Mouse (Mus musculus): ENCODE data around the gene Alk. TPM values are rescaled to one million over a fixed set of nuclear protein-coding genes. Genes with fewer than 3 reads are reported as not detected.

The Alk gene
- polyA plus RNA-seq, 1 experiment from 2014 or later: 0.77 TPM

GRCm38 (mm10) chr17:72579321-72579720 is 25.1 kb downstream of the Alk start:
- Histone ChIP-seq H3K4me2 (no peak overlapping the region), H3K4me1 (no peaks in the 10 kb centered on the region), H3K9ac (no peak overlapping the region), H3K4me3 (replicated peaks) (no peak overlapping the region), H3K27ac (no peak overlapping the region), H3K36me3 (replicated peaks) (no peaks in the 10 kb centered on the region), H3K9me3 (no peaks in the 10 kb centered on the region), H3K27me3 (no peaks in the 10 kb centered on the region)
- no peak for ATAC-seq (ENCODE audit: low FRiP score)
- WGBS: 80% methylated on average over 9 of the region's 9 CpGs

- Histone ChIP-seq H3K4me1 (no peaks in the 10 kb centered on the region; the same call in 1 of the 2 replicates), H3K27me3 (no peaks in the 10 kb centered on the region), H3K27ac (no peak overlapping the region), H3K9ac (no peak overlapping the region), H3K9me3 (no peaks in the 10 kb centered on the region), H3K36me3 (replicated peaks) (no peaks in the 10 kb centered on the region), H3K4me2 (no peak overlapping the region), H3K4me3 (replicated peaks) (no peak overlapping the region)
- ATAC-seq (ENCODE audit: low FRiP score): no peak
- 59% methylated on average over 2 of the region's 2 CpGs for WGBS
Measured at GRCm38 (mm10) chr17:72571379-72571778, 33.0 kb downstream of the Alk start.

- 81% methylated on average over 10 of the region's 10 CpGs for WGBS
- no peak overlapping the region for H3K4me2 ChIP-seq
- no peak for ATAC-seq (ENCODE audit: low FRiP score)
Measured at GRCm38 (mm10) chr17:72569491-72569890, 34.9 kb downstream of the Alk start.

GRCm38 (mm10) chr17:72563423-72563822 is 41.0 kb downstream of the Alk start:
- no peak overlapping the region for H3K27ac ChIP-seq
- no peak overlapping the region for H3K4me2 ChIP-seq
- H3K4me3 ChIP-seq (replicated peaks): no peak overlapping the region
- H3K27me3 ChIP-seq: no peaks in the 10 kb centered on the region
- H3K36me3 ChIP-seq (replicated peaks): no peaks in the 10 kb centered on the region
- H3K4me1 ChIP-seq: peaks cover 7% of the 10 kb centered on the region; the same call in 1 of the 2 replicates
- H3K9ac ChIP-seq: no peak overlapping the region
- no peak for ATAC-seq (ENCODE audit: low FRiP score)
- H3K9me3 ChIP-seq: no peaks in the 10 kb centered on the region
- WGBS: 76% methylated on average over 5 of the region's 5 CpGs

More at GRCm38 (mm10) chr17:72569491-72569890, 34.9 kb downstream of the Alk start:
- H3K27ac ChIP-seq: no peak overlapping the region
- no peak overlapping the region for H3K4me3 ChIP-seq (replicated peaks)
- H3K9ac ChIP-seq: no peak overlapping the region
- no peaks in the 10 kb centered on the region for H3K27me3 ChIP-seq
- H3K36me3 ChIP-seq (replicated peaks): no peaks in the 10 kb centered on the region
- no peaks in the 10 kb centered on the region for H3K9me3 ChIP-seq
- no peaks in the 10 kb centered on the region; the same call in 1 of the 2 replicates for H3K4me1 ChIP-seq

- H3K27ac ChIP-seq: no peak overlapping the region
- no peak; the same call in 1 of the 2 replicates for ATAC-seq (ENCODE audit: low FRiP score)
- H3K27me3 ChIP-seq: no peaks in the 10 kb centered on the region
- no peak overlapping the region for H3K4me2 ChIP-seq
- no peak overlapping the region for H3K4me3 ChIP-seq (replicated peaks)
- H3K4me1 ChIP-seq: peaks cover 7% of the 10 kb centered on the region; the same call in 1 of the 2 replicates
- H3K36me3 ChIP-seq (replicated peaks): no peaks in the 10 kb centered on the region
- no peaks in the 10 kb centered on the region for H3K9me3 ChIP-seq
- H3K9ac ChIP-seq: no peak overlapping the region
- 32% methylated on average over 3 of the region's 3 CpGs for WGBS
Measured at GRCm38 (mm10) chr17:72561471-72561870, 43.0 kb downstream of the Alk start.

GRCm38 (mm10) chr17:72560771-72561170 is 43.7 kb downstream of the Alk start:
- Histone ChIP-seq H3K9ac (no peak overlapping the region), H3K27me3 (no peaks in the 10 kb centered on the region), H3K4me1 (peaks cover 7% of the 10 kb centered on the region; the same call in 1 of the 2 replicates), H3K9me3 (no peaks in the 10 kb centered on the region), H3K4me3 (replicated peaks) (no peak overlapping the region), H3K4me2 (no peak overlapping the region), H3K36me3 (replicated peaks) (no peaks in the 10 kb centered on the region), H3K27ac (no peak overlapping the region)
- no peak for ATAC-seq (ENCODE audit: low FRiP score)
- WGBS: 73% methylated on average over 1 of the region's 1 CpGs

GRCm38 (mm10) chr17:72557029-72557735 is 47.2 kb downstream of the Alk start:
- Histone ChIP-seq H3K36me3 (replicated peaks) (no peaks in the 10 kb centered on the region), H3K27me3 (no peaks in the 10 kb centered on the region), H3K4me3 (replicated peaks) (no peak overlapping the region), H3K4me2 (no peak overlapping the region), H3K9ac (no peak overlapping the region), H3K4me1 (peaks cover 7% of the 10 kb centered on the region; the same call in 1 of the 2 replicates), H3K27ac (no peak overlapping the region), H3K9me3 (no peaks in the 10 kb centered on the region)
- ATAC-seq (ENCODE audit: low FRiP score): no peak
- 35% methylated on average over 6 of the region's 6 CpGs for WGBS

GRCm38 (mm10) chr17:72546274-72546673 is 58.2 kb downstream of the Alk start:
- no peak overlapping the region for H3K27ac ChIP-seq
- WGBS: 76% methylated on average over 4 of the region's 4 CpGs
- no peak overlapping the region for H3K9ac ChIP-seq
- no peak overlapping the region for H3K4me3 ChIP-seq (replicated peaks)
- H3K36me3 ChIP-seq (replicated peaks): no peaks in the 10 kb centered on the region
- H3K9me3 ChIP-seq: no peaks in the 10 kb centered on the region
- no peak overlapping the region for H3K4me2 ChIP-seq
- no peaks in the 10 kb centered on the region for H3K27me3 ChIP-seq
- ATAC-seq (ENCODE audit: low FRiP score): no peak
- no peaks in the 10 kb centered on the region for H3K4me1 ChIP-seq

- no peak for ATAC-seq (ENCODE audit: low FRiP score)
- H3K27ac ChIP-seq: no peak overlapping the region
- H3K36me3 ChIP-seq (replicated peaks): no peaks in the 10 kb centered on the region
- 0 out of 2 replicates have a peak, but pooled peaks cover 3% of the 10 kb centered on the region for H3K27me3 ChIP-seq
- H3K4me3 ChIP-seq (replicated peaks): no peak overlapping the region
- no peak overlapping the region for H3K9ac ChIP-seq
- H3K4me1 ChIP-seq: no peaks in the 10 kb centered on the region
- WGBS: 92% methylated on average over 6 of the region's 6 CpGs
- H3K9me3 ChIP-seq: no peaks in the 10 kb centered on the region
- H3K4me2 ChIP-seq: no peak overlapping the region
Measured at GRCm38 (mm10) chr17:72535304-72535703, 69.1 kb downstream of the Alk start.

- 77% methylated on average over 6 of the region's 6 CpGs for WGBS
- no peak overlapping the region for H3K9ac ChIP-seq
- no peak for ATAC-seq (ENCODE audit: low FRiP score)
- H3K27ac ChIP-seq: no peak overlapping the region
- H3K4me3 ChIP-seq (replicated peaks): no peak overlapping the region
- H3K9me3 ChIP-seq: no peaks in the 10 kb centered on the region
- H3K4me1 ChIP-seq: no peaks in the 10 kb centered on the region
- H3K36me3 ChIP-seq (replicated peaks): no peaks in the 10 kb centered on the region
- H3K4me2 ChIP-seq: no peak overlapping the region
- 0 out of 2 replicates have a peak, but pooled peaks cover 3% of the 10 kb centered on the region for H3K27me3 ChIP-seq
Measured at GRCm38 (mm10) chr17:72532266-72532665, 72.2 kb downstream of the Alk start.

GRCm38 (mm10) chr17:72528481-72528880 is 75.9 kb downstream of the Alk start:
- no peak overlapping the region for H3K27ac ChIP-seq
- 0 out of 2 replicates have a peak, but pooled peaks cover 3% of the 10 kb centered on the region for H3K27me3 ChIP-seq
- no peaks in the 10 kb centered on the region for H3K4me1 ChIP-seq
- no peak for ATAC-seq (ENCODE audit: low FRiP score)
- no peak overlapping the region for H3K4me3 ChIP-seq (replicated peaks)
- H3K9me3 ChIP-seq: no peaks in the 10 kb centered on the region
- H3K4me2 ChIP-seq: no peak overlapping the region
- H3K36me3 ChIP-seq (replicated peaks): no peaks in the 10 kb centered on the region
- 92% methylated on average over 8 of the region's 8 CpGs for WGBS
- H3K9ac ChIP-seq: no peak overlapping the region

- H3K4me2 ChIP-seq: no peak overlapping the region
- H3K27me3 ChIP-seq: 0 out of 2 replicates have a peak, but pooled peaks cover 3% of the 10 kb centered on the region
- no peak overlapping the region for H3K4me3 ChIP-seq (replicated peaks)
- no peak overlapping the region for H3K27ac ChIP-seq
- 89% methylated on average over 5 of the region's 5 CpGs for WGBS
- H3K36me3 ChIP-seq (replicated peaks): no peaks in the 10 kb centered on the region
- no peak overlapping the region for H3K9ac ChIP-seq
- no peaks in the 10 kb centered on the region for H3K9me3 ChIP-seq
- no peak for ATAC-seq (ENCODE audit: low FRiP score)
- no peaks in the 10 kb centered on the region for H3K4me1 ChIP-seq
Measured at GRCm38 (mm10) chr17:72527481-72527880, 76.9 kb downstream of the Alk start.

- WGBS: 89% methylated on average over 4 of the region's 4 CpGs
- no peak overlapping the region for H3K27ac ChIP-seq
- no peaks in the 10 kb centered on the region for H3K9me3 ChIP-seq
- H3K4me1 ChIP-seq: no peaks in the 10 kb centered on the region
- no peak for ATAC-seq (ENCODE audit: low FRiP score)
- no peaks in the 10 kb centered on the region for H3K27me3 ChIP-seq
- no peak overlapping the region for H3K9ac ChIP-seq
- no peak overlapping the region for H3K4me2 ChIP-seq
- H3K36me3 ChIP-seq (replicated peaks): no peaks in the 10 kb centered on the region
- no peak overlapping the region for H3K4me3 ChIP-seq (replicated peaks)
Measured at GRCm38 (mm10) chr17:72526356-72526755, 78.1 kb downstream of the Alk start.
